Mouse (Mus musculus) heart, embryonic 11.5 days (tissue): Measurements from ENCODE around the gene Socs7. TPM values are rescaled to one million over a fixed set of nuclear protein-coding genes. Genes with fewer than 3 reads are reported as not detected.

Experiments
- ATAC-seq: fragments of 200-750 bp; cut with Nextera tagmentation; replicated peaks from 2 replicates; pipeline ENCODE4 v1.8.0; 2017; ENCODE audit warnings: moderate library complexity; ENCODE audit not compliant: insufficient number of reproducible peaks, low FRiP score, low TSS enrichment
- H3K27ac ChIP-seq: fragments of 300-500 bp; sonication (generic); 2 replicates; pipeline ENCODE4 v1.5.1; 2014; ENCODE audit warnings: mild to moderate bottlenecking, low read depth, low read length
- H3K27me3 ChIP-seq: fragments of 300-500 bp; sonication (generic); 2 replicates; pipeline ENCODE4 v1.6.1; 2014; ENCODE audit warnings: mild to moderate bottlenecking, low read length, mixed read lengths; ENCODE audit not compliant: control insufficient read depth, insufficient read depth
- H3K36me3 ChIP-seq: fragments of 300-500 bp; sonication (generic); 2 replicates; pipeline ENCODE4 v1.6.1; 2014; ENCODE audit warnings: mild to moderate bottlenecking, low read length, moderate library complexity, mixed read lengths; ENCODE audit not compliant: control insufficient read depth, insufficient read depth
- H3K4me1 ChIP-seq: fragments of 300-500 bp; sonication (generic); 2 replicates; pipeline ENCODE4 v1.6.1; 2014; ENCODE audit warnings: low read length; ENCODE audit not compliant: control insufficient read depth, insufficient read depth
- H3K4me2 ChIP-seq: fragments of 300-500 bp; sonication (generic); 2 replicates; pipeline ENCODE4 v1.6.1; 2014; ENCODE audit warnings: mild to moderate bottlenecking, moderate library complexity
- H3K4me3 ChIP-seq: fragments of 300-500 bp; sonication (generic); 2 replicates; pipeline ENCODE4 v1.5.1; 2014; ENCODE audit warnings: low read depth, low read length
- H3K9ac ChIP-seq: fragments of 300-500 bp; sonication (generic); 2 replicates; pipeline ENCODE4 v1.6.1; 2014; ENCODE audit warnings: mild to moderate bottlenecking, low read depth, low read length, moderate library complexity
- H3K9me3 ChIP-seq: fragments of 300-500 bp; sonication (generic); replicated peaks from 2 replicates; pipeline ENCODE4 v1.6.1; 2016; ENCODE audit warnings: low read length; ENCODE audit not compliant: control insufficient read depth
- WGBS: fragments of 180-500 bp; shearing (Covaris S2); extraction: QIAGEN DNeasy Blood & Tissue Kit; methylation state at CpG from one replicate; pipeline ENCODE4 v1.1.7; 2014; ENCODE audit not compliant: insufficient replicate concordance; 5-methylcytosine and 5-hydroxymethylcytosine counted together
- polyA plus RNA-seq: library from polyadenylated mRNA; unstranded; fragments of >200 nt; fragmentation: Nextera tagmentation; extraction: Ambion mirVana; gene quantifications from 2 replicates; pipeline ENCODE4 v1.2.1, GENCODE M21; 2014

Socs7 gene
- polyA plus RNA-seq, 1 experiment from 2014 or later: 2.9 TPM

DNA sequence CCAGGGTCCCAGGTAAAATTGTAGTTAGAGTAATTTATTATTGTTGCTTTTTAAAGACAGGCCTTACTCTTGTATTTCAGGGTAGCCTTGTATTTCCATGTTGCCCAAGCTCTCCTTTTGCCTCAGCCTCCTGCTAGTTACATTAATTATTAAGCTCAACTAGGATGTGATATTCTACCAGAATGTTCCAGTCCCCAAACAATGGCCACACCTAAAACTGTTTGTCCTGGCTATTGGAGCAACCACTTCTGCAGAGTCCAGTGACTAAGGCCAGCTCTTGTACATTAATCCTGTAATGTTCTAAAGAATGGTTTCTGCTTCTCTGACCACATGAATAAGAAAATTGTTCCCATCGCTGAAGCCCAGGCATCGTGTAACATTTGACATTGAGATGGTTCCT lies 20.7 kb downstream of the Socs7 start:
- no peak for ATAC-seq
- H3K36me3 ChIP-seq: peaks cover 18% of the 10 kb centered on the region
- H3K27me3 ChIP-seq: no peaks in the 10 kb centered on the region
- no peak overlapping the region for H3K9ac ChIP-seq
- H3K4me3 ChIP-seq: no peak overlapping the region
- H3K4me1 ChIP-seq: no peaks in the 10 kb centered on the region
- no peaks in the 10 kb centered on the region for H3K9me3 ChIP-seq
- no peak overlapping the region for H3K27ac ChIP-seq
- WGBS: 99% methylated on average over 2 of the region's 2 CpGs
- no peak overlapping the region for H3K4me2 ChIP-seq

DNA sequence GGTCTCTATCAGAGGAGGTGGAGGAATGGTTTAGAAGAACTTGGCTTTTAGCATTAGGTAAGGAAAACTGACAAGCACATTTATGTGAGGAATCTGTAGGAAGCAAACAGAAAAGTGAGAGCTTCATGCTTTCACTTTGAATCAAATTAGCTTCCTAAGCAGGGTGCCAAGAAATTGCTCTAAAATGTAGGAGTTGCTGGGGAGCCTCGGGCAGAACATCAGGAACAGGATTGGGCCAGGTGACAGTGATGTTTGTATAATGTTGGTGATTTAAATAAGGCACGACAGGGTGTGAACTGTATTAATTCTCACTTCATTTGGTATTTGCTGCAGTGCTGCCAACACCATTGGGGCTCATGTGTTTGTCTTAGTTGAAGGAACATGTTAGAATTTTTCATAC lies 21.4 kb downstream of the Socs7 start:
- Histone ChIP-seq H3K4me3 (no peak overlapping the region), H3K36me3 (peaks cover 12% of the 10 kb centered on the region), H3K27me3 (no peaks in the 10 kb centered on the region), H3K9me3 (no peaks in the 10 kb centered on the region), H3K27ac (no peak overlapping the region), H3K9ac (no peak overlapping the region), H3K4me2 (no peak overlapping the region), H3K4me1 (no peaks in the 10 kb centered on the region)
- no peak for ATAC-seq
- WGBS: 57% methylated on average over 2 of the region's 2 CpGs

DNA sequence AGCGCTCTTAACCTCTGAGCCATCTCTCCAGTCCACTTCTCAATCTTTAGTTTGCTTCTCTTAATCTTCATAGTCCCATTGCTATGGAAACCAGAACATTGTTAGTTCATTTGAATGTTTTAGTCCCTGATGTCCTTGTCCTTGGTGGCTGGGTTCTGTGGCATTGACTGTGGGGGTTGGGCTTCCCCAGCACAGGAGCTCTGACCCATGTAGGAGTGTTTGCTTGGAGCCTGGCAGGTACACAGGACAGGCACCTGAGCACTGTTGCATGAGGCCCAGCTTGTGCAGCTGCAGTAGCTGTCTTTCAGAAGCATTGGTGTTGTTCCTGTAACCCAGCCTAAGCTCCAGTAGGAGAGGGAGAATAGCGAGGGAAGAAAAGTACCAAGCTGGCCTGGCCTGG lies 25.5 kb downstream of the Socs7 start:
- no peaks in the 10 kb centered on the region for H3K27me3 ChIP-seq
- H3K27ac ChIP-seq: no peak overlapping the region
- peaks cover 3% of the 10 kb centered on the region; the same call in 1 of the 2 replicates for H3K4me1 ChIP-seq
- no peak overlapping the region for H3K4me3 ChIP-seq
- no peaks in the 10 kb centered on the region for H3K9me3 ChIP-seq
- ATAC-seq: no peak
- 95% methylated on average over 2 of the region's 2 CpGs for WGBS
- H3K9ac ChIP-seq: no peak overlapping the region
- no peak overlapping the region for H3K4me2 ChIP-seq
- H3K36me3 ChIP-seq: peaks cover 22% of the 10 kb centered on the region

DNA sequence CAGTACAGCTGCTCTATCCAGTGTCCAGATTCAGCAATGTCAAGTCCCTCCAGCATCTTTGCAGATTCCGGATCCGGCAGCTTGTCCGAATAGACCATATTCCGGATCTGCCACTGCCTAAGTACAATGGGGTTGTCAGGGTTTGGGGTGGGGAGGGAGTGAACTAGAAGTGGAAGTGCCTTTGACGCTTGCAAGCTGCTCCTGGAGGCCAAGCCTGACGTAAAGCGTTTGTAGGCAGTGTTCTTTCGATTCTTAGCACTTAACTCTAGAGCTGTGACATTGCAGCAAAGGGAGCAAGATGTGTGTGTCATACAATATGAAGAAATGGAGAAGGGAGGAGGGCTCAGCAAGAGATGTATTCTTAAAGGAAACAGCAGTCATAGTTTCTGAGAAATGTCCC lies 26.8 kb downstream of the Socs7 start:
- Histone ChIP-seq H3K9me3 (no peaks in the 10 kb centered on the region), H3K9ac (no peak overlapping the region), H3K4me1 (peaks cover 13% of the 10 kb centered on the region), H3K27me3 (no peaks in the 10 kb centered on the region), H3K36me3 (peaks cover 26% of the 10 kb centered on the region), H3K27ac (no peak overlapping the region), H3K4me2 (no peak overlapping the region), H3K4me3 (no peak overlapping the region)
- 80% methylated on average over 8 of the region's 8 CpGs for WGBS
- ATAC-seq: no peak

DNA sequence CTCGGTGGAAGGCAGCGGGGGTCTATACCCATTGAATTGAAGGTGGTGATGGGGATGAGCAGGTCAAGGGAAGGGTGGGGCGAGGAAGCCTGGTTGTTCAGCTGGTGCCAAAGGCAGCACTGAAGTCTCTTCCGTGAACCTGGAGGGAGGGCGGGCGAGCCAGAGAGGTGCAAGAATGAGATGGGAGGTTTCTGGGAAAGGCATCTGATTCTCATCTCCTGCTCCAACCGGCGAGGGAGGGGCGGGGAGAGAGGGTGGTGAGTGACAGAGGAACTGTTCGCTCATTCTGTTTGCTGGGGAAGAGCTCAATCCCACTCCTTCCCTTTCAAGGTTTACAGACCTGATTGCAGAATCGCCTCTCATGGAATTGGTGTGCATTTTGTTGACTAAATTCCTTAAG lies 31.3 kb downstream of the Socs7 start:
- Histone ChIP-seq H3K4me1 (peaks cover 16% of the 10 kb centered on the region), H3K9ac (0 out of 2 replicates have a peak overlapping the region, but pooled peaks have one; percentile 16), H3K27ac (no peak overlapping the region), H3K4me2 (no peak overlapping the region), H3K27me3 (no peaks in the 10 kb centered on the region), H3K9me3 (no peaks in the 10 kb centered on the region), H3K4me3 (no peak overlapping the region), H3K36me3 (peaks cover 27% of the 10 kb centered on the region)
- 50% methylated on average over 11 of the region's 11 CpGs for WGBS
- no peak for ATAC-seq

DNA sequence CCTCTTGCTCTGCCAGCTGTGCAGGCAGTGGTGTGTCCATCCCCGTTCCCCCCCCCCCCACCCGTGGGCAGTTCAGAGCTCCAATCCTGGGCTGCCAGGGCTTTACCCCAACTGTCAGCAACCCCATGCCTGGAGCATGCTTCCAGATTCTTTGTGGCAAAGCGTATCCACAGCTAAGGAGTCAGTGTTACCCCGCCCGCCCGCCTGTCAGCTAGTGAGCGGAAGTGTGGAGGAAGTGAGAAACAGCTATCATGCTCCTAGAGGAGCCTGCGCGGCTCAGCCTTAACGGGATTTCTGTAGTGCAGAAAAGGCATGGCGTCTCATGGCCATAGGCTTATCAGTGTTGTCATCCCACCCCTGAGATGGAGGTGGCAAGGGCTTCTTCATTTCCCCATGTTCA lies 31.8 kb downstream of the Socs7 start:
- no peak for ATAC-seq
- Histone ChIP-seq H3K4me1 (peaks cover 16% of the 10 kb centered on the region), H3K4me2 (no peak overlapping the region), H3K27me3 (no peaks in the 10 kb centered on the region), H3K36me3 (peaks cover 27% of the 10 kb centered on the region), H3K27ac (peak overlapping the region; percentile 41; the same call in 1 of the 2 replicates), H3K9ac (no peak overlapping the region), H3K4me3 (no peak overlapping the region), H3K9me3 (no peaks in the 10 kb centered on the region)
- 52% methylated on average over 11 of the region's 11 CpGs for WGBS

DNA sequence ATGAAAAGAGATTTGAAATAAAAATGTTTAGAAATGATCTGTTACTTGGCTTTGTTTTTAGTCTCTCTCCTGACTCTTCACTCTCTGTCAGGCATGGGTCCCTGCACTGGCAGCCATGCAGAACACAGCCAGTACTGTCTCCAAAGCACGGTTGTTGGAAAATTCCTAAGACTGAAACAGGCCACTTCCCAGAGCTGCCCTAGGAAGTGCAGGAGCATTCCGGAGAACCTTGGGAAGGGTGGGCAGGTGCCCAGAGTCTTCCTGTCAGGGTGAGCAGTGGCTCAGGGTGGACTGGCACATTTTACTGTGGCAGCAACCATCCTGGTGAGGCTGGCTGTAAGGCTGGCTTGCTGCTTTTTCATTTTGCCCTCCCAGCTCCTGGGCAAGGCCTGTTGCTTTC lies 36.2 kb downstream of the Socs7 start:
- Histone ChIP-seq H3K36me3 (peaks cover 6% of the 10 kb centered on the region), H3K27ac (no peak overlapping the region), H3K9ac (no peak overlapping the region), H3K9me3 (no peaks in the 10 kb centered on the region), H3K4me3 (no peak overlapping the region), H3K4me1 (peaks cover 25% of the 10 kb centered on the region), H3K4me2 (no peak overlapping the region), H3K27me3 (no peaks in the 10 kb centered on the region)
- 70% methylated on average over 2 of the region's 2 CpGs for WGBS
- ATAC-seq: no peak

DNA sequence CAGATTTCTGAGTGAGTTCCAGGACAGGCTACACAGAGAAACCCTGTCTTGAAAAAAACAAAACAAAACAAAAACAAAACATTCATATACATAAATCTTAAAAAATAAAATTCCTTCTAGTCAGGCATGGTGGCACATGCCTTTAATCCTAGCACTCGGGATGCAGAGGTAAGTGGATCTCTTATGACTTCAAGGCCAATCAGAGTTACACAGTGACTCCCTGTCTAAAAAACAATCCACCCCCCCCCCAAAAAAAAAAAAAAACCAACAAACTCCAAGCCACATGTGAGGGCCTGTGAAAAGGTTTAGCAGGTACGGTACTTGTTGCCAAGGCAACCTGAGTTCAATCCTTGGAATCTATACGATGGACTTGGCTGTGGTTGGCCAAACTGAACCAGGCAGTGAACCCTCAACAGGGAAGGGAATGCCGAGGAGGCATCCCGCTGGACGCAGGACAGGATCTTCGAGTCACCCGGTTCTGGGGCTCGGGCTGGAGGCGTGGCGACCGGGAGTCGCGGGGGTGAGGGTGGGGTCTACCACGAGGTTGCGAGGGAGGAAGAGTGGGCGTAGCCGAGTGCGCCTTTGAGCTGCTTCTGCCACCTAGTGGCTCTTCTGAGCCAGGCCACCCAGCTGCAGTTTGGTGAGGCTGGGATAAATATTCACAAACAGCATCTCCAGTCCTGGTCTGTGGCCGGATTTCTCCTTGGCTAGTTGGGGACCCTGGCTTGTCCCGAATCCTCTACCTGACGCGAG lies 37.8 kb downstream of the Socs7 start:
- Histone ChIP-seq H3K4me1 (peaks cover 27% of the 10 kb centered on the region), H3K27ac (no peak overlapping the region), H3K9ac (no peak overlapping the region), H3K4me2 (peak overlapping the region; percentile 71), H3K27me3 (no peaks in the 10 kb centered on the region), H3K4me3 (peak overlapping the region; percentile 35), H3K9me3 (no peaks in the 10 kb centered on the region), H3K36me3 (no peaks in the 10 kb centered on the region; the same call in 1 of the 2 replicates)
- ATAC-seq: peak; percentile 66
- WGBS: 3% methylated on average over 23 of the region's 23 CpGs

DNA sequence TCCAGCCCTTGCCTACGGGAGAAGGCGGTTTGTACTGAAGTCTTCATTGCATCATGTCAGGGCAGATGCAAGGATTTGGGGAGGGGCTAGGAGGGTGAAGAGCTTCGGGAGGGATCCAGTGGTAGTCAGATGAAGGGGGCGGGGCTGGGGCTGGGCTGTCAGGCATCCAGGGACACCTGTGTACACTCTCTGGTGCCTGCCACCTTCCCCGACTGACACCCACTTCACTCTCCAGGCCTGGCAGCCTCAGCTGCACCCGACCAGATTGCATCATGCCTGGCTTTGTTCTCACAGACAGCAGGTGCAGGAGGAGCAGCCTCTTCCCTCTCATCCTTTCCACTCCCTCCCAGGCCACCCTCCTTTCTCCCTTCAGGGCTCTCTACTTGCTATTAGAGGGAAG lies 38.7 kb downstream of the Socs7 start:
- Histone ChIP-seq H3K4me1 (peaks cover 37% of the 10 kb centered on the region), H3K36me3 (no peaks in the 10 kb centered on the region; the same call in 1 of the 2 replicates), H3K4me3 (no peak overlapping the region), H3K9me3 (no peaks in the 10 kb centered on the region), H3K27me3 (no peaks in the 10 kb centered on the region), H3K4me2 (peak overlapping the region; percentile 71), H3K27ac (no peak overlapping the region), H3K9ac (no peak overlapping the region)
- 14% methylated on average over 6 of the region's 6 CpGs for WGBS
- no peak for ATAC-seq
